Mouse (Mus musculus) testis, adult 2 months (tissue): ENCODE measurements around the gene Steap2.

Experiments used
- CTCF ChIP-seq: fragments of 200-500 bp; IDR thresholded peaks from 2 replicates; pipeline ENCODE4 v1.5.1; 2012; ENCODE audit warnings: low read depth, mild to moderate bottlenecking, inconsistent platforms, low read length, moderate library complexity; ENCODE audit not compliant: control insufficient read depth, insufficient read depth, insufficient replicate concordance
- POLR2A ChIP-seq: fragments of 200-500 bp; IDR thresholded peaks from 2 replicates; pipeline ENCODE4 v1.6.1; 2012; ENCODE audit warnings: low read depth, mild to moderate bottlenecking, inconsistent platforms, low read length, moderate library complexity; ENCODE audit not compliant: control insufficient read depth

GRCm38 (mm10) chr5:5683292-5683691, 11.1 kb downstream of the Steap2 start:
- TF ChIP-seq POLR2A (no peak), CTCF (no peak)
